Mouse (Mus musculus) hematopoietic stem cell, adult 5-6 weeks (primary cell): ENCODE results near the gene Igfbp4. TPM values are rescaled to one million over a fixed set of nuclear protein-coding genes. Genes with fewer than 3 reads are reported as not detected.

Experiments used
- ATAC-seq, 2 experiments: fragments of 125-278 bp in 1 of 2; replicated peaks in 1 of 2; 2 replicates each; pipeline ENCODE4 v1.8.0; 2016 to 2017; ENCODE audit warnings: inconsistent platforms in 2 of 2, mild to moderate bottlenecking in 2 of 2, moderate number of reproducible peaks in 2 of 2, low read depth in 1 of 2, moderate TSS enrichment in 1 of 2; ENCODE audit not compliant: low FRiP score in 2 of 2, poor library complexity in 2 of 2, severe bottlenecking in 2 of 2, insufficient read depth in 1 of 2, low TSS enrichment in 1 of 2
- total RNA-seq: library from RNA; stranded (forward); fragments of 172-1452, 232-1000 nt; gene quantifications from 2 replicates; pipeline ENCODE4 v1.2.3, GENCODE M21; 2017

Gene Igfbp4
- total RNA-seq = 149 and 168 TPM in 2 replicates

- no peak for ATAC-seq
These were observed at the start of gene Igfbp4 for GRCm38 (mm10) chr11:99041051-99041729. TSS of gene Igfbp4 (plus strand) at chr11:99041244.

GRCm38 (mm10) chr11:98995987-98996386, 45.1 kb upstream of the Igfbp4 start:
- ATAC-seq = no peak

- no peak for ATAC-seq
These were observed 43.4 kb upstream of the Igfbp4 start for GRCm38 (mm10) chr11:98997659-98998058.

GRCm38 (mm10) chr11:98998776-98999175, 42.3 kb upstream of the Igfbp4 start:
- no peak for ATAC-seq

- ATAC-seq = no peak
These were observed 41.8 kb upstream of the Igfbp4 start for GRCm38 (mm10) chr11:98999243-98999642.

GRCm38 (mm10) chr11:99006788-99007187, 34.3 kb upstream of the Igfbp4 start:
- no peak for ATAC-seq

- ATAC-seq = no peak
These were observed 30.9 kb upstream of the Igfbp4 start for GRCm38 (mm10) chr11:99010124-99010523.

- no peak for ATAC-seq
These were observed 30.3 kb upstream of the Igfbp4 start for GRCm38 (mm10) chr11:99010706-99011105.

GRCm38 (mm10) chr11:99013856-99014255, 27.2 kb upstream of the Igfbp4 start:
- no peak for ATAC-seq

- no peak for ATAC-seq
These were observed 21.2 kb upstream of the Igfbp4 start for GRCm38 (mm10) chr11:99019844-99020243.

GRCm38 (mm10) chr11:99022384-99022933, 18.6 kb upstream of the Igfbp4 start:
- no peak for ATAC-seq

GRCm38 (mm10) chr11:99023094-99023493, 17.9 kb upstream of the Igfbp4 start:
- no peak for ATAC-seq

- peak; percentile 98 to 99 for ATAC-seq
These were observed 17.3 kb upstream of the Igfbp4 start, which contains the start of gene Top2a for GRCm38 (mm10) chr11:99023500-99024467. TSS of gene Top2a (minus strand) at chr11:99024189.

- ATAC-seq = peak; percentile 3 to 4; a peak in 1 of 4 replicates
These were observed 16.4 kb upstream of the Igfbp4 start for GRCm38 (mm10) chr11:99024468-99025134.

GRCm38 (mm10) chr11:99025878-99026277, 15.2 kb upstream of the Igfbp4 start:
- ATAC-seq = no peak

- ATAC-seq = no peak
These were observed 14.1 kb upstream of the Igfbp4 start for GRCm38 (mm10) chr11:99026899-99027440.

GRCm38 (mm10) chr11:99035350-99035749, 5.7 kb upstream of the Igfbp4 start:
- ATAC-seq = peak; percentile 18 to 54; a peak in 1 of 4 replicates
